Mouse (Mus musculus): ENCODE data around the gene Klrd1.
"Not testable (repeated sequence)": the region's sequence is repeated elsewhere in the genome, so short reads cannot be mapped to it uniquely, and the experiment has no call there.

Gene Klrd1

GRCm38 (mm10) chr6:129591508-129591907 lies at the start of gene Klrd1:
Gene Klrd1, plus strand, starts transcription at chr6:129591782.
- DNase-seq (ENCODE audit: low spot score), result no peak

- no peak for DNase-seq (ENCODE audit: low spot score)
Measured at GRCm38 (mm10) chr6:129541931-129542330, 49.7 kb upstream of the Klrd1 start.

GRCm38 (mm10) chr6:129542540-129542939 lies 49.0 kb upstream of the Klrd1 start:
- DNase-seq (ENCODE audit: low spot score), result no peak

- no peak for DNase-seq (ENCODE audit: low spot score)
Measured at GRCm38 (mm10) chr6:129543709-129544606, 47.6 kb upstream of the Klrd1 start.

GRCm38 (mm10) chr6:129547277-129547676 lies 44.3 kb upstream of the Klrd1 start:
- no peak for DNase-seq (ENCODE audit: low spot score)

GRCm38 (mm10) chr6:129548009-129548408 lies 43.6 kb upstream of the Klrd1 start:
- DNase-seq (ENCODE audit: low spot score), result no peak

- DNase-seq (ENCODE audit: low spot score), result no peak
Measured at GRCm38 (mm10) chr6:129557298-129558023, 34.1 kb upstream of the Klrd1 start.

GRCm38 (mm10) chr6:129558946-129559640 lies 32.5 kb upstream of the Klrd1 start:
- DNase-seq (ENCODE audit: low spot score), result no peak

GRCm38 (mm10) chr6:129559641-129560027 lies 31.9 kb upstream of the Klrd1 start:
- no peak for DNase-seq (ENCODE audit: low spot score)

GRCm38 (mm10) chr6:129565257-129565656 lies 26.3 kb upstream of the Klrd1 start:
- no peak for DNase-seq (ENCODE audit: low spot score)

GRCm38 (mm10) chr6:129575315-129575714 lies 16.3 kb upstream of the Klrd1 start:
- DNase-seq (ENCODE audit: low spot score), result no peak

- DNase-seq (ENCODE audit: low spot score), result no peak
Measured at GRCm38 (mm10) chr6:129577605-129578004, 14.0 kb upstream of the Klrd1 start, which contains the start of gene Klre1. Gene Klre1, plus strand, starts transcription at chr6:129577905.

GRCm38 (mm10) chr6:129581274-129581673 lies 10.3 kb upstream of the Klrd1 start:
- no peak for DNase-seq (ENCODE audit: low spot score)

- no peak for DNase-seq (ENCODE audit: low spot score)
Measured at GRCm38 (mm10) chr6:129581896-129582295, 9.7 kb upstream of the Klrd1 start.

GRCm38 (mm10) chr6:129583014-129583413 lies 8.6 kb upstream of the Klrd1 start:
- DNase-seq (ENCODE audit: low spot score), result no peak

- DNase-seq (ENCODE audit: low spot score), result no peak
Measured at GRCm38 (mm10) chr6:129608372-129608771, 16.8 kb downstream of the Klrd1 start.

- DNase-seq (ENCODE audit: low spot score), result no peak
Measured at GRCm38 (mm10) chr6:129623735-129624134, 32.2 kb downstream of the Klrd1 start, which contains the start of gene Klrk1. Gene Klrk1, minus strand, starts transcription at chr6:129623864.

GRCm38 (mm10) chr6:129631046-129631445 lies 39.5 kb downstream of the Klrd1 start:
- not testable (repeated sequence) for DNase-seq (ENCODE audit: low spot score)

GRCm38 (mm10) chr6:129643237-129643636 lies 51.7 kb downstream of the Klrd1 start, which contains the start of gene Klrc3:
Gene Klrc3, minus strand, starts transcription at chr6:129643337.
- not testable (repeated sequence) for DNase-seq (ENCODE audit: low spot score)

GRCm38 (mm10) chr6:129644054-129644453 lies 52.5 kb downstream of the Klrd1 start:
- DNase-seq (ENCODE audit: low spot score), result not testable (repeated sequence)

All from ovary, adult 18-20 months (tissue).